Mouse (Mus musculus): ENCODE results near the gene Olfm4.

The Olfm4 gene

GRCm38 (mm10) chr14:79983781-79984180 lies at the start of gene Olfm4:
TSS of gene Olfm4 (plus strand) at chr14:79984081.
- DNase-seq = no peak

GRCm38 (mm10) chr14:79934426-79934825 lies 49.5 kb upstream of the Olfm4 start:
- no peak for DNase-seq

GRCm38 (mm10) chr14:79936879-79937468 lies 46.9 kb upstream of the Olfm4 start:
- DNase-seq = no peak

GRCm38 (mm10) chr14:79945876-79946275 lies 38.0 kb upstream of the Olfm4 start:
- no peak for DNase-seq

GRCm38 (mm10) chr14:79955678-79956077 lies 28.2 kb upstream of the Olfm4 start:
- DNase-seq = no peak

GRCm38 (mm10) chr14:79957789-79958487 lies 25.9 kb upstream of the Olfm4 start:
- no peak for DNase-seq

- DNase-seq = no peak
These were observed 22.7 kb upstream of the Olfm4 start for GRCm38 (mm10) chr14:79961187-79961586.

- no peak for DNase-seq
These were observed 22.3 kb upstream of the Olfm4 start for GRCm38 (mm10) chr14:79961602-79962001.

GRCm38 (mm10) chr14:79970165-79970564 lies 13.7 kb upstream of the Olfm4 start:
- DNase-seq = peak; percentile 3 to 14

- no peak for DNase-seq
These were observed 12.7 kb upstream of the Olfm4 start for GRCm38 (mm10) chr14:79970928-79971738.

GRCm38 (mm10) chr14:79981437-79981836 lies 2.4 kb upstream of the Olfm4 start:
- no peak for DNase-seq

GRCm38 (mm10) chr14:79985137-79985670 lies 1.3 kb downstream of the Olfm4 start:
- no peak for DNase-seq

- DNase-seq = no peak
These were observed 1.8 kb downstream of the Olfm4 start for GRCm38 (mm10) chr14:79985696-79986095.

GRCm38 (mm10) chr14:79986831-79987230 lies 3.0 kb downstream of the Olfm4 start:
- no peak for DNase-seq

- no peak for DNase-seq
These were observed 5.9 kb downstream of the Olfm4 start for GRCm38 (mm10) chr14:79989785-79990184.

GRCm38 (mm10) chr14:79990547-79990946 lies 6.7 kb downstream of the Olfm4 start:
- DNase-seq = no peak

- DNase-seq = no peak
These were observed 13.7 kb downstream of the Olfm4 start for GRCm38 (mm10) chr14:79997534-79997933.

GRCm38 (mm10) chr14:80000110-80000531 lies 16.2 kb downstream of the Olfm4 start:
- DNase-seq = no peak

GRCm38 (mm10) chr14:80007686-80008085 lies 23.8 kb downstream of the Olfm4 start:
- DNase-seq = no peak

GRCm38 (mm10) chr14:80010426-80010825 lies 26.5 kb downstream of the Olfm4 start:
- DNase-seq = no peak

GRCm38 (mm10) chr14:80014966-80015365 lies 31.1 kb downstream of the Olfm4 start:
- no peak for DNase-seq

GRCm38 (mm10) chr14:80016112-80016511 lies 32.2 kb downstream of the Olfm4 start:
- peak in 1 of 2 experiments; percentile 3 for DNase-seq

GRCm38 (mm10) chr14:80026078-80026477 lies 42.2 kb downstream of the Olfm4 start:
- DNase-seq = no peak
